In genomic region chr4:33586290-33586614, GRCm38 (mm10) we compare ENCODE assay signal across 9 mouse cellular contexts.
DNase-seq lines count a peak whose midpoint lies in the region; ATAC-seq lines count a peak whose summit lies in the region.
"Had no signal": no experiment of that assay in that cellular context is flagged by ENCODE, and none has a peak within 500 bp of the region (broad histone marks: within the 10 kb centered on the region; RNA-seq: fewer than 3 reads in every experiment).

No protein-coding gene starts in this region.

- peaks cover 5% of the 10 kb centered on the region; the same call in 1 of the 2 replicates for H3K27me3 ChIP-seq in kidney, embryonic 15.5 days
- no peaks in the 10 kb centered on the region for H3K27me3 ChIP-seq in embryonic facial prominence, embryonic 11.5 days (ENCODE audit: control insufficient read depth, insufficient read depth, low read length)
- no peaks in the 10 kb centered on the region; the same call in 1 of the 2 replicates for H3K27me3 ChIP-seq in hindbrain, embryonic 12.5 days
- H3K27me3 ChIP-seq in midbrain, embryonic 14.5 days (ENCODE audit: control insufficient read depth, insufficient read depth, low read length): no peaks in the 10 kb centered on the region; the same call in 1 of the 2 replicates

- no peaks in the 10 kb centered on the region for H3K9me3 ChIP-seq in kidney, embryonic 15.5 days (replicated peaks)
- H3K9me3 ChIP-seq in embryonic facial prominence, embryonic 11.5 days (replicated peaks; ENCODE audit: control insufficient read depth, low read length): no peaks in the 10 kb centered on the region
- H3K9me3 ChIP-seq in hindbrain, embryonic 12.5 days (replicated peaks): no peaks in the 10 kb centered on the region
- no peaks in the 10 kb centered on the region for H3K9me3 ChIP-seq in midbrain, embryonic 14.5 days (ENCODE audit: control insufficient read depth, low read length)

- peak overlapping the region; percentile 59 for H3K4me2 ChIP-seq in kidney, embryonic 15.5 days
- no peak overlapping the region for H3K4me2 ChIP-seq in embryonic facial prominence, embryonic 11.5 days (ENCODE audit: low read depth, low read length)
- peak overlapping the region; percentile 42 for H3K4me2 ChIP-seq in hindbrain, embryonic 12.5 days (replicated peaks)
- H3K4me2 ChIP-seq in midbrain, embryonic 14.5 days (ENCODE audit: low read length): peak overlapping the region; percentile 44

- DNase-seq in kidney, adult 11 months: no peak
- no peak for DNase-seq in embryonic facial prominence, embryonic 11.5 days (ENCODE audit: low spot score)
- DNase-seq in midbrain, embryonic 14.5 days: no peak
- no peak for DNase-seq in thymus, postnatal 14 days
- DNase-seq in adipocyte (ENCODE audit: low spot score): no peak
- DNase-seq: adrenal gland, postnatal 25 days had no signal

- H3K36me3 ChIP-seq in kidney, embryonic 15.5 days: no peaks in the 10 kb centered on the region
- no peaks in the 10 kb centered on the region for H3K36me3 ChIP-seq in embryonic facial prominence, embryonic 11.5 days (replicated peaks; ENCODE audit: control insufficient read depth, insufficient read depth, low read depth, low read length)
- no peaks in the 10 kb centered on the region for H3K36me3 ChIP-seq in hindbrain, embryonic 12.5 days
- H3K36me3 ChIP-seq in midbrain, embryonic 14.5 days (ENCODE audit: control insufficient read depth, insufficient read depth, low read length): no peaks in the 10 kb centered on the region

- peak overlapping the region; percentile 68; the same call in 1 of the 2 replicates for H3K27ac ChIP-seq in kidney, embryonic 15.5 days
- H3K27ac ChIP-seq in embryonic facial prominence, embryonic 11.5 days (replicated peaks; ENCODE audit: low read depth, low read length): no peak overlapping the region
- H3K27ac ChIP-seq in hindbrain, embryonic 12.5 days: peak overlapping the region; percentile 80
- peak overlapping the region; percentile 71 for H3K27ac ChIP-seq in midbrain, embryonic 14.5 days (replicated peaks; ENCODE audit: low read depth, low read length)

- no peak overlapping the region; the same call in 1 of the 2 replicates for H3K4me3 ChIP-seq in kidney, embryonic 15.5 days (replicated peaks)
- H3K4me3 ChIP-seq in embryonic facial prominence, embryonic 11.5 days (ENCODE audit: low read depth, low read length): no peak overlapping the region
- 0 out of 2 replicates have a peak overlapping the region, but pooled peaks have one; percentile 13 for H3K4me3 ChIP-seq in hindbrain, embryonic 12.5 days
- H3K4me3 ChIP-seq in midbrain, embryonic 14.5 days (replicated peaks; ENCODE audit: low read depth, low read length): no peak overlapping the region

- no peak for ATAC-seq in kidney, embryonic 15.5 days (replicated peaks; ENCODE audit: low FRiP score)
- no peak for ATAC-seq in embryonic facial prominence, embryonic 11.5 days (replicated peaks; ENCODE audit: insufficient number of reproducible peaks, low FRiP score, low TSS enrichment, low read depth)
- peak; percentile 49 for ATAC-seq in hindbrain, embryonic 12.5 days (ENCODE audit: low FRiP score)
- ATAC-seq in midbrain, embryonic 14.5 days (ENCODE audit: low FRiP score, low TSS enrichment): peak; percentile 41; the same call in 1 of the 2 replicates
- no peak for ATAC-seq in frontal cortex, adult (ENCODE audit: low TSS enrichment)

- 58% methylated on average over 4 of the region's 4 CpGs for WGBS in kidney, embryonic 15.5 days
- 51% methylated on average over 4 of the region's 4 CpGs for WGBS in embryonic facial prominence, embryonic 11.5 days
- 19% methylated on average over 4 of the region's 4 CpGs for WGBS in hindbrain, embryonic 12.5 days
- 26% methylated on average over 4 of the region's 4 CpGs for WGBS in midbrain, embryonic 14.5 days

- H3K4me1 ChIP-seq in kidney, embryonic 15.5 days: peaks cover 44% of the 10 kb centered on the region
- peaks cover 4% of the 10 kb centered on the region; the same call in 1 of the 2 replicates for H3K4me1 ChIP-seq in embryonic facial prominence, embryonic 11.5 days (ENCODE audit: control insufficient read depth, insufficient read depth, low read length)
- peaks cover 43% of the 10 kb centered on the region for H3K4me1 ChIP-seq in hindbrain, embryonic 12.5 days
- H3K4me1 ChIP-seq in midbrain, embryonic 14.5 days (ENCODE audit: control insufficient read depth, insufficient read depth, low read length): peaks cover 19% of the 10 kb centered on the region

- H3K9ac ChIP-seq in kidney, embryonic 15.5 days: no peak overlapping the region
- H3K9ac ChIP-seq in embryonic facial prominence, embryonic 11.5 days (replicated peaks; ENCODE audit: low read length): 0 out of 2 replicates have a peak overlapping the region, but pooled peaks have one; percentile 11
- H3K9ac ChIP-seq in hindbrain, embryonic 12.5 days: peak overlapping the region; percentile 43
- H3K9ac ChIP-seq in midbrain, embryonic 14.5 days (replicated peaks; ENCODE audit: low read length): no peak overlapping the region

Comparison
In these comparisons a context has a peak if more than half of its experiments do, and no peak if none do; other contexts are left out.
1. ATAC-seq: peak in hindbrain, embryonic 12.5 days (single experiment) and midbrain, embryonic 14.5 days (single experiment); none in kidney, embryonic 15.5 days (single experiment), embryonic facial prominence, embryonic 11.5 days (single experiment) and frontal cortex, adult (single experiment).
2. H3K9ac ChIP-seq: peak in embryonic facial prominence, embryonic 11.5 days (single experiment) and hindbrain, embryonic 12.5 days (single experiment); none in kidney, embryonic 15.5 days (single experiment) and midbrain, embryonic 14.5 days (single experiment).